Mouse (Mus musculus) monocyte, adult 2 months (primary cell): ENCODE results near the gene Rbm10.

Experiments used
- DNase-seq, 2 experiments: peaks; one replicate each; pipeline ENCODE4 v3.0.0; 2022; ENCODE audit warnings: low spot score in 2 of 2, low read depth in 1 of 2

The Rbm10 gene

DNA sequence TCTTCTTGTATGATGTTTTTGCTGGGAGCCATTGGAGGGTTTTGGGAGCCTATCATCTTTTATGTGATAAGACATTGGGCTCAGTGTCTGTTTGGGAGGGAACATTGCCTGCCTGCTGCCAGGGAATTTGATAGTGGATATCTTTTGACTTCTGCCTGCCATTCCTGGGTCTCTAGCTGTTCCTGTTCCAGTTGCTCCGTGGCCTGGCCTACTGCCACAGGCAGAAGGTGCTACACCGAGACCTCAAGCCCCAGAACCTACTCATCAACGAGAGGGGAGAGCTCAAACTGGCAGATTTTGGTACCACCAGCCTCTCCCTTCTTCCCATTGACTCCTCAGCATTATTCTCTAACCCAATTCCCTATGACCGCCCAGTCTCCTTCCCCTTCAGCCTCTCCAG lies 78.5 kb downstream of the Rbm10 start:
- no peak for DNase-seq
